Mouse (Mus musculus): ENCODE measurements around the gene Rere. TPM values are rescaled to one million over a fixed set of nuclear protein-coding genes. Genes with fewer than 3 reads are reported as not detected.
A peak's percentile ranks its signal among the peaks of the same experiment; 100 is the strongest.

Rere gene
- polyA plus RNA-seq, 2 experiments, result 4.8 to 5.1 TPM

GRCm38 (mm10) chr4:150403941-150404340 lies 122.5 kb downstream of the Rere start:
- no peak for TF ChIP-seq EP300 (IDR thresholded peaks at IDR 0.05; ENCODE audit: low read depth)
- no peak for TF ChIP-seq CTCF (IDR thresholded peaks at IDR 0.05; ENCODE audit: low read depth)
- no peak overlapping the region for H3K27ac ChIP-seq
- H3K4me1 ChIP-seq (replicated peaks; ENCODE audit: control insufficient read depth in 2 of 2, insufficient read depth in 2 of 2, low read length in 1 of 2), result peaks cover 20 to 44% of the 10 kb centered on the region in 2 experiments
- 65% methylated on average over 11 of the region's 11 CpGs for WGBS (ENCODE audit: insufficient replicate concordance)
- H3K9me3 ChIP-seq (ENCODE audit: control insufficient read depth, low read length), result no peaks in the 10 kb centered on the region
- no peak overlapping the region for H3K4me3 ChIP-seq (ENCODE audit: insufficient read depth in 1 of 2, low read depth in 2 of 2, low read length in 2 of 2)
- ATAC-seq (ENCODE audit: insufficient read depth) (no peak), DNase-seq (ENCODE audit: low read depth in 3 of 3, low spot score in 3 of 3) (no peak)
- H3K36me3 ChIP-seq (replicated peaks; ENCODE audit: control insufficient read depth, insufficient read depth, low read depth), result 0 out of 2 replicates have a peak, but pooled peaks cover 4% of the 10 kb centered on the region
- H3K4me2 ChIP-seq (ENCODE audit: low read depth), result no peak overlapping the region
- H3K27me3 ChIP-seq (ENCODE audit: control insufficient read depth, insufficient read depth, low read length), result no peaks in the 10 kb centered on the region
- H3K9ac ChIP-seq (replicated peaks), result no peak overlapping the region

GRCm38 (mm10) chr4:150404583-150404982 lies 123.1 kb downstream of the Rere start:
- Histone ChIP-seq H3K9me3 (ENCODE audit: control insufficient read depth, low read length) (no peaks in the 10 kb centered on the region), H3K4me2 (ENCODE audit: low read depth) (no peak overlapping the region), H3K27ac (no peak overlapping the region), H3K9ac (replicated peaks) (no peak overlapping the region), H3K4me1 (replicated peaks; ENCODE audit: control insufficient read depth in 2 of 2, insufficient read depth in 2 of 2, low read length in 1 of 2) (peaks cover 20 to 44% of the 10 kb centered on the region in 2 experiments), H3K4me3 (ENCODE audit: insufficient read depth in 1 of 2, low read depth in 2 of 2, low read length in 2 of 2) (no peak overlapping the region), H3K36me3 (replicated peaks; ENCODE audit: control insufficient read depth, insufficient read depth, low read depth) (0 out of 2 replicates have a peak, but pooled peaks cover 4% of the 10 kb centered on the region), H3K27me3 (ENCODE audit: control insufficient read depth, insufficient read depth, low read length) (no peaks in the 10 kb centered on the region)
- TF ChIP-seq EP300 (IDR thresholded peaks at IDR 0.05; ENCODE audit: low read depth), result no peak
- no peak for TF ChIP-seq CTCF (IDR thresholded peaks at IDR 0.05; ENCODE audit: low read depth)
- no peak for ATAC-seq (ENCODE audit: insufficient read depth)
- WGBS (ENCODE audit: insufficient replicate concordance), result 40% methylated on average over 6 of the region's 6 CpGs
- no peak for DNase-seq (ENCODE audit: low read depth in 3 of 3, low spot score in 3 of 3)

GRCm38 (mm10) chr4:150405786-150406185 lies 124.3 kb downstream of the Rere start:
- DNase-seq (ENCODE audit: low read depth in 3 of 3, low spot score in 3 of 3) (no peak), ATAC-seq (ENCODE audit: insufficient read depth) (no peak)
- H3K27ac ChIP-seq, result no peak overlapping the region
- WGBS (ENCODE audit: insufficient replicate concordance), result 21% methylated on average over 5 of the region's 5 CpGs
- no peaks in the 10 kb centered on the region for H3K9me3 ChIP-seq (ENCODE audit: control insufficient read depth, low read length)
- TF ChIP-seq EP300 (IDR thresholded peaks at IDR 0.05; ENCODE audit: low read depth), result no peak
- no peak for TF ChIP-seq CTCF (IDR thresholded peaks at IDR 0.05; ENCODE audit: low read depth)
- peak overlapping the region; percentile 58 for H3K4me2 ChIP-seq (ENCODE audit: low read depth)
- H3K4me1 ChIP-seq (replicated peaks; ENCODE audit: control insufficient read depth in 2 of 2, insufficient read depth in 2 of 2, low read length in 1 of 2), result peaks cover 20 to 44% of the 10 kb centered on the region in 2 experiments
- no peaks in the 10 kb centered on the region for H3K27me3 ChIP-seq (ENCODE audit: control insufficient read depth, insufficient read depth, low read length)
- peak overlapping the region in 1 of 2 experiments; percentile 3; a peak in 1 of 4 replicates for H3K4me3 ChIP-seq (ENCODE audit: insufficient read depth in 1 of 2, low read depth in 2 of 2, low read length in 2 of 2)
- H3K36me3 ChIP-seq (replicated peaks; ENCODE audit: control insufficient read depth, insufficient read depth, low read depth), result 0 out of 2 replicates have a peak, but pooled peaks cover 4% of the 10 kb centered on the region
- H3K9ac ChIP-seq (replicated peaks), result no peak overlapping the region; the same call in 1 of the 2 replicates

- Histone ChIP-seq H3K4me2 (ENCODE audit: low read depth) (peak overlapping the region; percentile 58), H3K4me3 (ENCODE audit: insufficient read depth in 1 of 2, low read depth in 2 of 2, low read length in 2 of 2) (peak overlapping the region; percentile 3 to 44; a peak in 3 of 4 replicates), H3K9ac (replicated peaks) (peak overlapping the region; percentile 40; the same call in 1 of the 2 replicates), H3K27me3 (ENCODE audit: control insufficient read depth, insufficient read depth, low read length) (no peaks in the 10 kb centered on the region), H3K27ac (no peak overlapping the region), H3K9me3 (ENCODE audit: control insufficient read depth, low read length) (no peaks in the 10 kb centered on the region), H3K4me1 (replicated peaks; ENCODE audit: control insufficient read depth in 2 of 2, insufficient read depth in 2 of 2, low read length in 1 of 2) (peaks cover 20 to 39% of the 10 kb centered on the region in 2 experiments), H3K36me3 (replicated peaks; ENCODE audit: control insufficient read depth, insufficient read depth, low read depth) (0 out of 2 replicates have a peak, but pooled peaks cover 4% of the 10 kb centered on the region)
- ATAC-seq (ENCODE audit: insufficient read depth) (peak; percentile 55; the same call in 1 of the 2 replicates), DNase-seq (ENCODE audit: low read depth in 3 of 3, low spot score in 3 of 3) (peak; percentile 20 to 30 (median 23))
- 0 out of 2 replicates have a peak, but pooled peaks have one; percentile 15 for TF ChIP-seq CTCF (IDR thresholded peaks at IDR 0.05; ENCODE audit: low read depth)
- no peak for TF ChIP-seq EP300 (IDR thresholded peaks at IDR 0.05; ENCODE audit: low read depth)
- 36% methylated on average over 21 of the region's 21 CpGs for WGBS (ENCODE audit: insufficient replicate concordance)
Measured at GRCm38 (mm10) chr4:150406320-150406719, 124.9 kb downstream of the Rere start.

- H3K27me3 ChIP-seq (ENCODE audit: control insufficient read depth, insufficient read depth, low read length), result no peaks in the 10 kb centered on the region
- H3K4me1 ChIP-seq (replicated peaks; ENCODE audit: control insufficient read depth in 2 of 2, insufficient read depth in 2 of 2, low read length in 1 of 2), result peaks cover 19 to 36% of the 10 kb centered on the region in 2 experiments
- DNase-seq (ENCODE audit: low read depth in 3 of 3, low spot score in 3 of 3) (no peak), ATAC-seq (ENCODE audit: insufficient read depth) (no peak)
- TF ChIP-seq EP300 (IDR thresholded peaks at IDR 0.05; ENCODE audit: low read depth) (no peak), CTCF (IDR thresholded peaks at IDR 0.05; ENCODE audit: low read depth) (no peak)
- H3K27ac ChIP-seq, result no peak overlapping the region; the same call in 1 of the 2 replicates
- WGBS (ENCODE audit: insufficient replicate concordance), result 69% methylated on average over 6 of the region's 6 CpGs
- H3K9me3 ChIP-seq (ENCODE audit: control insufficient read depth, low read length), result no peaks in the 10 kb centered on the region
- H3K4me3 ChIP-seq (ENCODE audit: insufficient read depth in 1 of 2, low read depth in 2 of 2, low read length in 2 of 2), result peak overlapping the region; percentile 3 to 44; a peak in 2 of 4 replicates
- peak overlapping the region; percentile 40; the same call in 1 of the 2 replicates for H3K9ac ChIP-seq (replicated peaks)
- peak overlapping the region; percentile 58 for H3K4me2 ChIP-seq (ENCODE audit: low read depth)
- 0 out of 2 replicates have a peak, but pooled peaks cover 4% of the 10 kb centered on the region for H3K36me3 ChIP-seq (replicated peaks; ENCODE audit: control insufficient read depth, insufficient read depth, low read depth)
Measured at GRCm38 (mm10) chr4:150406821-150407220, 125.4 kb downstream of the Rere start.

All from liver, embryonic 14.5 days (tissue).